Mouse (Mus musculus): ENCODE data around the gene Kmt2a.

DNA sequence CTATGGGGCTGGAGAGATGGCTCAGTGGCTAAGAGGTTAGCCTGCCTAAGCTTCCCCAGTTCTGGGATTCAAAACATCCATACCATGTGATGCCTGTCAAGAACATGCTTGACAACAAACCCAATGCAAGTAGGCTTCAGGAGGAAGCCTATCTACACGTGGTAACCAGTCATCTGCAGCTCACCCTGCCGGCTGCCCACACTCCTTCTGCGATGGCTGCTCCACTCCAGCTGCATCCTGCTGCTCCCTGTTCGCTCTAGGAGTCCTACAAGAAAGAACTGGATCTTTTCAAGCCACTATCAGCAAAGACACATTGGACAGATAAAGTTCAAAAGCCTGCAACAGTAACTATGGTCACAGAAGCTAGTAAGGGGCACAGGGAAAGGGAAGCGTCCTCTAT lies 63.6 kb downstream of the Kmt2a start:
- TF ChIP-seq CTCF (conservative IDR thresholded peaks at IDR 0.05; ENCODE audit: insufficient read depth, insufficient read length, low read depth, low read length) (no peak), POLR2A (IDR thresholded peaks at IDR 0.05; ENCODE audit: low read depth, low read length) (no peak)
